Mouse (Mus musculus) urinary bladder, postnatal 10 days (tissue): Measurements from ENCODE around the gene Urgcp.

Experiments used
- DNase-seq: peaks from one replicate; pipeline ENCODE4 v3.0.0; 2022; ENCODE audit warnings: low spot score

The Urgcp gene

GRCm38 (mm10) chr11:5785732-5786131, 23.6 kb upstream of the Urgcp start:
- no peak for DNase-seq

- DNase-seq: no peak
Measured at GRCm38 (mm10) chr11:5782199-5782944, 20.2 kb upstream of the Urgcp start.

GRCm38 (mm10) chr11:5780035-5780499, 17.9 kb upstream of the Urgcp start:
- DNase-seq: no peak

DNA sequence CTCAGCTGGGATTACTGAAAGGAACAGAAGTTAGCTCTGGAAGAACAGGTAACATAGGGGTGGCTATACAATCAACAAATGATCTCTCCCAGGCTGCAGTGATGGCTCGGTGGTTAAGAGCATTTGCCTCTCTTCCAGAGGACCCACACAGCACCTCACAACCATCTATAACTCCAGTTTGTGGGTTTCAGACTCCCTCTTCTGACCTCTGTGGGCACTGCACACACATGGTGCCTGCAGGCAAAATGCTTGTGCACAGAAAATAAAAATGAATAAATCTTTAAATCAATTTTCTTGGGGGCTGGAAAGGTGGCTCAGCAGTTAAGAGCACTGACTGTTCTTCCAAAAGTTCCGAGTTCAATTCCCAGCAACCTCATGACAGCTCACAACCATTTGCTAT, 16.3 kb upstream of the Urgcp start:
- DNase-seq: no peak

DNA sequence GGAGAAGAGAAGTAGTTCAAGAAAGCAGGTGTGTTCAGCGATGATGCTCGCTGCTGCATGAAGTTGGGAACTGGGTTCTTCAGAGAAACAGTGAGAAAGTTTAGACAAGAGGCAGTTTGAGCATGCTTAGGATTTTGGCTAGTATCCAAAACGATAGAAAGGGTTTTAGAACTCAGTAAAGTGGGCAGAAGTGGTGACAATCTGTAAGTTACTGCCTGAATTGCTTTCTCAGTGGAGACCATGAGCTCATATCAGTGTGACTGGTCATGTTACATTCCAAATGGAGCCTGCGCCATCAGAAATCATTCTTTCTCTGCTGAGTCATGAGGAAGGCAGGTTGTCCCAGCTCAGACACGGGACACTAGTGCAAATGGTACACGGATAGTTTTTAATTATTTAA, 3.8 kb upstream of the Urgcp start:
- DNase-seq: no peak

DNA sequence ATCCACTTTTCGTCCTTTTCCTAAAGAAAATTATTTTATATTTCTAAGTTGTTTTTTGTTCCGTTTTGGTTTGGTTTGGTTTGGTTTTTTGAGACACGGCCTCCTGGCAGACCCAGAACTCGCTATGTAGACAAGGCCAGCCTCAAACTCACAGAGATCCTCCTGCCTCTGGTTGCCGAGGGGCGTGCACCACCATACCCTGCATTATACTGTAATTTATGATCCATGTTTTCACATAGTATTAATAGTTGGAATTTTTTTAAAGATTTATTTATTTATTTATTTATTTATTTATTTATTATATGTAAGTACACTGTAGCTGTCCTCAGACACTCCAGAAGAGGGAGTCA, 432 bp upstream of the Urgcp start:
- DNase-seq: no peak

GRCm38 (mm10) chr11:5753755-5754154, 8.4 kb downstream of the Urgcp start:
- no peak for DNase-seq

DNA sequence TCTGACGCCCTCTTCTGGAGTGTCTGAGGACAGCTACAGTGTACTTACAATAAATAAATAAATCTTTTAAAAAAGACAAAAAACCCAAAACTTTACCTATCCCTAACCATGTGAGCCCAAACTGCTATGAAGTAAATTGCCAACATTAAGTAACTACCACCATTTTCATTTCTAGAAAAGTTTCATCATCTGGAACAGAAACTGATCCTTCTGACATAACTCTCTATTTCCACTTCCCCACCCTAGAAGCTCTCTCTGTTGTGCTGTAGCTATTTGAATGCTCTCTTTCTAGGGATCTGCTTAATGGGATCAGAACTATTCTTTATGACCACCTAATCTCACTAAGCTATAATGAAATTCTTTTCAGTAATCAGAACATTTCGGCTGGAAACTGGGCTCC, 17.2 kb downstream of the Urgcp start:
- DNase-seq: no peak

DNA sequence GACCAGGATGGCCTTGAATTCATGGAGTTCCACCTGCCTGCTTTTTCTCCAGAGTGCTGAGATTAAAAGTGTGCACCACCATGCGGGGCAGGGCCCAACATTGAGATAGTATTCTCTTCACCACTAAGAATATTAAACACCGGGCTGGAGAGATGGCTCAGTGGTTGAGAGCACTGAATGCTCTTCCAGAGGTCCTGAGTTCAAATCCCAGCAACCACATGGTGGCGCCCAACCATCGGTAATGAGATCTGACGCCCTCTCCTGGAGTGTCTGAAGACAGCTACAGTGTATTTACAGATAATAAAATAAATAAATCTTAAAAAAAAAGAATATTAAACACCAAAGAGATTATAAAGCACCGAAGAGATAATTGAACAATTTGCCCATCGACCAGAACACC, 20.1 kb downstream of the Urgcp start:
- no peak for DNase-seq

DNA sequence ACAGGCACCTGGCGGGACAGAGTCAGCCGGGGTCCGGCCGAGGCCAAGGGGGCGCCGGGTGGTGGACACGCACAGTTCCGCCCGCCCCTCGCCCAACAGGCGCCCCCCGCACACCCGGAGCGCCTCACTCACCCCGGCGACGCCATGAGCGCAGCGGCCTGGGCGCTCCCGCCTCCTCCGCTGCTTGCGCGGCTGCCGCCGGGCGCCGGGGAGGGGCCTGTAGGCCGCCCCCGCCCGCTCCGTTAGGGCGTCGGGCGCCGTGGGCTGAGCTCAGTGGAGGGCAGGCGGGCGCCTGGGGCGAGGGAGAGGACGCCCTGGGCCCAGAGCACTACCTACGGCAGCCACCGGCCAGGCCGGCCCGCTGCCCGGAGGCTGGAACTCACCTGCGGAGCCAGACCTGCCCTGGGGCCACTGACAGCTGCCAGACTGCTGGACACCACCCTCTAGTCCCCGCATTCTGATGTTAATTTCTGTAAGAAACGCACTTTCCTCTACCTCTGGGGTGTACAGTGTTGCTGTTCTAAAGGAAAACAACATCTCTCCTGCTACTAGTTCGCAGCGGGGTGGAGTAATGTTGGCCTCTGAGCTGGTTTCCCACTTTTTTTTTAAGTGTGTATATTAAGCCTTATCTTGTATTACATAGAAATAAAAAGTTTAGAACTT, 21.1 kb downstream of the Urgcp start:
- DNase-seq: no peak

GRCm38 (mm10) chr11:5740599-5740964, 21.6 kb downstream of the Urgcp start:
- no peak for DNase-seq

GRCm38 (mm10) chr11:5739846-5740245, 22.3 kb downstream of the Urgcp start:
- no peak for DNase-seq

GRCm38 (mm10) chr11:5738888-5739632, 23.1 kb downstream of the Urgcp start:
- DNase-seq: no peak

DNA sequence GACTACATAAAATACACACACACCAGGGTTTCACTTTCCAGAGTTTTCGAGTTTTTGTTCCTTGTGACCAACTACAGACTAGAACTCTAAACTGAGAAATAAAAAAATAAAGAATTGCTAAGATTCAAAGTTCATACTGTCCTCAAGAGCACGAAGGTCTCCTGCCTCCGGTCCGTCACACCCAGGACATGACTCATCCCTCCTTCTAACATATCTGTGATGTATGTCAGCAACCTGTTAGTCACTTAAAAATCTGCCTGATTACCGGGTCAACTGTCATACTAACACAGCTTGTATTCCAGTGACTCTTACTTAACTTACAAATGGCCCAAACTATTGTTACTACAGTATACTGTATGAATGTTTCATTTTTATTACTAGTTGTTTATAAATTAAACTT, 25.0 kb downstream of the Urgcp start:
- DNase-seq: no peak

GRCm38 (mm10) chr11:5734323-5734722, 27.9 kb downstream of the Urgcp start:
- DNase-seq: no peak

DNA sequence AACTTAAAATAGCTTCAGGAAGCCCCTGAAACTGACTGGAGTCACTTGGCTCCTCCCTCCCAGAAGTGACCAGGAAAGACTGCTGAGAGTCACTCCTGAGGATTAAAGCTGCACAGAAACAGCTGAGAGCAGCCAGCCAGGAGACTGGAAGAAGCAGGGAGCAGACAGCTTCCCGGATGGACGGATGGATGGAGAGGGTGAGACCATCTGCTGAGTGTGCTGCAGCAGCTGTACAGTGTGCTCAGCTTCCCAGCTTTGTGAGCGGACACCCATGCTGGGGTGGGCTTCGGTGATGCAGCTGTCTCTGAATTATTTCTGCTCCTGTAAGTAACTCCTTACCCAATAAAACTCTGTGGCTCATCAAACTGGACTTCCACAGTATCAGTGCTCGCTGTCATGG, 29.8 kb downstream of the Urgcp start:
- DNase-seq: no peak

DNA sequence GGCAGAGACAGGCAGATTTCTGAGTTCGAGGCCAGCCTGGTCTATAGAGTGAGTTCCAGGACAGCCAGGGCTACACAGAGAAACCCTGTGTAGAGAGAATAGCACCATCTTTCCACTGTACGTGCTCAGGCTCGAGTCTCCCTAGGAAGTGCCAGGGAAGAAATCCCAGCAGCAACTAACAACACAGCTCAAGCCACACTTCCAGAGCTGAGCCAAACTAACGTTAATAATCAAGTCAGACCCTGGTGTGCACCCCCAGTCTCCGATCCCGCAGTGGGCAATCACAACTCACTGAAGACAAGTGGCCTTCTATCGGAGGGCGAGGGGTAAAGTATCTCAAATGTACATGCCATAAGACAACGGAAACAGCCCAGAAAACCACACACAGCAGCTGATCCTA, 32.6 kb downstream of the Urgcp start:
- DNase-seq: no peak

GRCm38 (mm10) chr11:5718611-5719354, 43.4 kb downstream of the Urgcp start:
- no peak for DNase-seq

DNA sequence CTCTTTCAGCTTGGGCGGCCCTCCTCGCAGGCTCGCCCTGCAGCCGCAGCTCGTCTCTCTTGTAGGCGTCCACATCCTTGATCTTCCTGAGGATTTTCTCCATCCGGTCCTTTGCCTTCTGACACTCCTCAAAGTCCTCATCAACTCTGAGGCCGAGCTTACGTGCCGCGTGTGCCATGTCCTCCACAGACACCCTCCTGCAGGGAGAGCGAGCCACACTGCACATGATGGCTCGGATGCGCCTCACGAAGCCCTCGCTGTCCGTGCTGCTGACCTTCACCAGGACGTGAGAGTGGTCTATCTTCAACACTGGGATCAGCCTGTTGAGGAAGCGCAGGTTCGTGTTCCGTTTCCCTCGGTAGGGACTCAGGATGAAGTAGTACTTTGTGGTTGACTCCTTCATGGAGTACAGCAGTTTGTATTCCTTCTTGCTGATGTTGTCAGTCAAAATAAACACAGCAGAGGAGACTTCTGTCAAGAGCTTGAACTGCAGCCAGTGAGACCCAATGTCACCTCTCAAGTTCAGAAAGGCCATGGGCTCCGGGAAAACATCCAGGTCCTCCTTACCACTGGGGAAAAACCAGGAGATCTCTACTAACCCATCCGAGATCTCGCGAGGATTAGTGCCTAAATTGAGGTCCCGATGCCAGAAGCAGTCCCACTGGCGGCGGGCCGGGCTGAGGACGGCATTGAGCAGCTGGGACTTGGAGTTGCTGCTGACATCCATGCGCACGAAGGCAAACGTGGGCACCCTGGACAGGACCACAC, 45.1 kb downstream of the Urgcp start:
- DNase-seq: no peak

GRCm38 (mm10) chr11:5716246-5716645, 45.9 kb downstream of the Urgcp start:
- DNase-seq: no peak

DNA sequence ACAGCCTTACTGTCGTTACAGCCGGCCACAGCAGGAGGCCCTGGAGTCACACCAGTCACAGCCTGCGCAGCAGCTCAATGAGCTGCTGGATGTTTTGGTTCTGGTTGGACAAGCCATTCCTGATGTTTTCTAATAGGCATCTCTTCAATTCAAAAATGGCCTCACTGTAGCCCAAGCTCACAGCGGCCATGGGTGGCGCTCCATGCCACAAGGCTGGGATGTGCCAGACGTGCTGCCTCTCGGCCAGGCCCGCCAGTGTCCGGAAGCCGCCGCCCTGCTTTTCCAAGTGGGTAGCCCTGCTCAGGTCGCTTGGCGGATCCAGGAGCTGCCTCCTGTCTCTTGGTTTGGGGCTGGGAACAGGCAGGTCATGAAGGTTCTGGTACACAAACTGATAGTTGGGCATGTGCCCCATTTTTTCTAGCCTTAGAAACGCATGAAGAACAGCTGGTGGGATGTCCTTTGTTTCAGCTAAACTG, 46.5 kb downstream of the Urgcp start, which contains the start of gene Mrps24:
TSS of gene Mrps24 (minus strand) at position 51 of the 476 bp plus-strand sequence.
- no peak for DNase-seq
